Mouse (Mus musculus): Measurements from ENCODE around the gene Bcl2l2. TPM values are rescaled to one million over a fixed set of nuclear protein-coding genes. Genes with fewer than 3 reads are reported as not detected.

Gene Bcl2l2
- 100 to 1,000 TPM; 131 to 145 TPM for total RNA-seq (2021)

DNA sequence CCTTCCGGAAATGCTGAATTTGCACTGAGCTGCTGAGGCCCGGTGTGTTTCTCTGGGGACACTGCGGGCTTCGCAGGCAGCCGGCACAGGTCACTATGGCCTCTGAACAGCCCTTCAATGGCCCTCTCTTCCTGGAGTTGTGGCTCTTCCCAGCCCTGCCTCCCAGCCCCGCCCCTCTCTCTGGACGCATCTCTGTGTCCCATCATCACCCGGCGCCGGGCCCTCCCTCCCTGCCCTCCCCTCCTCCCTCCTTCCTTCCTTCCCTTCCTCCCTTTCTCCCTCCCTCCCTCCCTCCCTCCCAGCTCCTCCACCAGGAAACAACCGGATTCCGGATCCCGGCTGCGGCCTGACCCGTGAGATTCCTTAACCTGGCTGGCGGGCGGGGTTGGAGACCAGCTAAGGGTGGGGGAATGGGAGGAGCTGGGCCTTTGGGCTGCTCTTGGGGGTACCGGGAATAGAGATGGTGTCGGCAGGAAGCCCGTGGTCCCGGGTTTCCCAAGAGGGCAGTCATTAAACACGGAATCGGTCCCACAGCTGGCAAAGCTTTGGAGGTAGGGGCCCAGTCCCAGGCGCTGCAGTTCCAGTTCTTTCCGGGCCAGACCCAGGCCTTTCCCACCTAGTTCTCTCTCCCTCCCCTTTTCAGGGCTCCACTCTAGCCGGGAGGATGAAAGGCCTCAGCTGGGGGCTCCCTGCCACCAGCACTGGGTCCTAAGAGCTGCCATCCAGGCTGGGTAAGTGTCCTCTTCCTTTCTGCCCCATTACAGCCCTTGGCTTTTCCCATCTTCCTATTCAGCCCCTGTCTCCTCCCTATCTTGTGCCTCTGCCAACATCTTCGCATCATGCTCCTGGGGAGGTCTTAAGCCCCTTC, at the start of gene Bcl2l2, which contains the start of gene Gm20521:
Gene Bcl2l2, plus strand, starts transcription at position 224 of the 868 bp plus-strand sequence.
Gene Gm20521, plus strand, starts transcription at position 288 of the 868 bp plus-strand sequence.
- intact Hi-C loops (cut with DNase I), result no loop called here
- DNase-seq (ENCODE audit: low spot score in 2 of 2), result peak; percentile 75

DNA sequence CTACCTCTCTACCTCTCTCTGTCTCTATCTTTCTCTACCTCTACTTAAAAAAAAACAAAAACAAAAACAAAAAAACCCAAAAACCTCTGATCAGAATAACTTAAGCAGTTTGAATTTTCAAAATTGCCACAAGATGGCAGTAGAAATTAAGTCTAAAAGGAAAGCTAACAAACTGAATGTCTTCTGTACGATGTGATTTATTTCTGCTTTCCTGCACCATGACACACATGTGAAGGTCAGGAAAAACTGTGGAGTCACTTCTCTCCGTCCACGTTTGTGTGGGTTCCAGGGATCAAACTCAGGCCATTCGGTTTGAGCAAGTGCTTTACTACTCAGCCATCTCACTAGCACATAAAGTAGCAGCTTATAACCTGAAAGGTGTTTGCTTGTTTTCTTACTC, 39.7 kb upstream of the Bcl2l2 start:
- peak in 1 of 2 experiments; percentile 10 for DNase-seq (ENCODE audit: low spot score in 2 of 2)
- intact Hi-C loops (cut with DNase I), result loop anchor here (5.0 kb wide), 1 partner anchor 169 kb away; no protein-coding TSS in a partner anchor

GRCm38 (mm10) chr14:54855726-54856125, 27.5 kb upstream of the Bcl2l2 start:
- DNase-seq (ENCODE audit: low spot score in 2 of 2), result no peak
- intact Hi-C loops (cut with DNase I), result no loop called here

- intact Hi-C loops (cut with DNase I), result no loop called here
- no peak for DNase-seq (ENCODE audit: low spot score in 2 of 2)
Measured at GRCm38 (mm10) chr14:54856703-54857102, 26.5 kb upstream of the Bcl2l2 start.

DNA sequence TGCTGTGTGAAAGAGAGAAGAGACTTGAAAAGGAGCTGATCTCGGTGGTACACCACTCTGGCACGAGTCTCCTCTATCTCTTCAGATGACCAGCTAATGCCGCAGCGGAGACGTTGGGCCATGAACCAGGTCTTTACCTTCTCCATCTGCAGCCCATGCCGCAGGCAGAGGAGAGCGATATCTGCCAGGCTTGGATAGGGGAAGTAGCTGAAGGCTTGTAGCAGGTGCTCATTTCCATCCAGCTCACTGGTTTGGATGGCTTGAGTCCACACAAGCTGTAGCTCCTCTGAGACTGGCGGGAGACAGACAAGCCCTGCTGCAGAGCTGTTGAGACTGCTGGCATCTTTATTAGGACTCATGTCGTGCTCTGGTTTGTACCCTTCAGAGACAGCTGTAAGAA, 25.3 kb upstream of the Bcl2l2 start:
- intact Hi-C loops (cut with DNase I), result no loop called here
- DNase-seq (ENCODE audit: low spot score in 2 of 2), result no peak

DNA sequence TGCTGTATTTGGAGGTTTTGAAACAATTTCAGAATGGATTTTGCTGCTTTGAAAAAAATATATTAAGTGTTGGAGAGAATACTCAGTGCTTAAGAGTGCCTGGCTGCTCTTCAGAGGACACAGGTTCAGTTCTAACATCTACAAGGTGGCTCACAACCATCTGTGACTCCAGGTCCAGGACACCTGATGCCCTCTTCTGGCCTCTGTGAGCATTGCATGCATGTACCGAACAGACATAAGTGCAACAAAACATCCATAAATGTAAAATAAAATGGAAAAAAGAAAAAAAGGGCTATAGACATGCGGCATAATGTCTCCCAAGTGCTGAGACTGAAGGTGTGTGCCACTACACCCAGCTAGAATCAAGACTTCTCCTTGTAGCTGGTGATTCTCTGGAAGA, 22.7 kb upstream of the Bcl2l2 start:
- intact Hi-C loops (cut with DNase I), result loop anchor here (1.0 kb wide), 1 partner anchor 146 kb away; no protein-coding TSS in a partner anchor
- DNase-seq (ENCODE audit: low spot score in 2 of 2), result peak; percentile 40 to 56

DNA sequence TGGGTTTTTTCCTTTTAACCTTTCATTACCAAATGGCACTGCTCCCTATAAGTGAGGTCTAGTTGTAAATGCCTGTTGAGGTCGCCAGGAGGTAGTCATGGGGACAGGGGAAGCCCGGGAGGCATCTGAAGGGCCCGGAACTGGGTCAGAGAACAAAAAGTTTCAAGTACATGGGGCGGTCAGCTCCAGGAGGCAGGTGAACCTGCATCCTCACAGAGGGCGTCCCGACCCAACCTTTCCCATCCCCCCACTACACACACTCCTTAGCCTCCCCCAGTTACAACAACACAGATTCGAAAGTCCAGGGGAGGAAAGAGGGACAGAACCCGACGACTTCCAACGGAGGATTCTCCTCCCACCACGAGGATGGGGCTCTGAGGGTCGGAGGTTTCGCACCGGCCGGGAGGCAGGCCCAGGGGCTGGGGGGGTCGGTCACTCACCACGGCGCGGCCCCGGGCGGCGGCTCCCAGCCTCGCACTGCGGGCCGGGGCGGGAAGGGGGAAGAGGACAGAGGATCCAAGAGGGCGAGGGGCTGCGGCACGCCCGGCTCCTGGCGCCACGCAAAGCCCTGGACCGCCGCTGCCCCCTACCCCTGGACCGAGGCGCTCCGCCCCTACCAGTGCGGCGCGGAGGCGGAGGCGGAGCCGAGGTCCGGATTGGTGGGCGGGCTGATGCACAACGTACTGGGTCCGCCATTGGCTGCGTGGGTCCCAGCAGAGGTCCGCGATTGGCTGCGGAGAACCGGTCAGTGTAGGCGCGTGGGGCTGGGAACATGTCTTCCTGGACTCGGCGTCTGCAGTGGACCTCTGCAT, 19.5 kb upstream of the Bcl2l2 start:
- peak; percentile 93 to 94 for DNase-seq (ENCODE audit: low spot score in 2 of 2)
- intact Hi-C loops (cut with DNase I), result no loop called here

DNA sequence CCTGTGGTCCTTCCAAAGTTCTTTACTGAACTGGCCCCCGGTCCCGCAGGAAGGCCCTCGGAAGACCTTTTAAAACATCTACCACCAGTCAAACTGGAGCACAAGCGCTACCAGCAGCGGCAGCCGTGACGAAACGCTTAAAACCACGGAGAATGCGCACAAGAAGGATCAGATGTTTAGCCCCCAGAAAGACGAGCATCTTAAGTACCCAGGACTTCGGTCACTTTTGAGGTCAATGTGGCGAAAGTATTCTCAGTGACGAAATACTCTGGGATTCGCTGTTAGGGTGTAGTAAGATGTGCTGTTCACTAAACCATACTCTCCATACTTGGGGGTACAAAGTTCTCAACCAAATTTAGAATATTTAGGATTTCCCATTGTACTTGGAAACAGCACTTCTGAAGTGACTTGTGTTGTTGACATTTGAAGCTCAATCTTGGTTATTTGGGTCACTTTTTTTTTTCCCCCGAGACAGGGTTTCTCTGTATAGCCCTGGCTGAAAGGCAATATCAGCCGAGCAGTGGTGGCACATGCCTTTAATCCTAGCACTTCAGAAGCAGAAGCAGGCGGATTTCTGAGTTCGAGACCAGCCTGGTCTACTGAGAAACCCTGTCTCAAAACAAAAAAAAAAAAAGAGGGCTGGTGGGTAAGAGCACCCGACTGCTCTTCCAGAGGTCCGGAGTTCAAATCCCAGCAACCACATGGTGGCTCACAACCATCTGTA, 18.7 kb upstream of the Bcl2l2 start:
- intact Hi-C loops (cut with DNase I), result no loop called here
- DNase-seq (ENCODE audit: low spot score in 2 of 2), result no peak

DNA sequence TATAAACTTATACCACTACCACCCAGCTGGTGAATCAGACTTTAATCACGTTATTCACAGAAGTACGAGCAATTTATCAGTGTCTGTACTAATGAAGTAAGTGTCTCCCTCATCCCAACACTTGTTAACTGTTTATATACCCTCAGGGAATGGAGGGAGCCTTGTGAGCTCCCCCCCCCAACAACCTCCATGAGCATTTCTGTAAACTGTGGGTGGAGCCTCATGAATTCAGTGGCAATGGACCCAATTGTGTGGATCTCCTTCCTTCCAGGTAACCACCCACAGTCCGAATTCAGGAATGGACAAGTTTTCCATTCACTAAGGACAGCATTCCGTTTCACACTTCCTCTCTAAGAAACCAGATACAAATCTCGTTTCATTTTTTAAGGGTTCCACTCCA, 17.6 kb upstream of the Bcl2l2 start:
- no peak for DNase-seq (ENCODE audit: low spot score in 2 of 2)
- intact Hi-C loops (cut with DNase I), result no loop called here

GRCm38 (mm10) chr14:54866268-54866667, 16.9 kb upstream of the Bcl2l2 start:
- no peak for DNase-seq (ENCODE audit: low spot score in 2 of 2)
- intact Hi-C loops (cut with DNase I), result no loop called here

GRCm38 (mm10) chr14:54866936-54867335, 16.2 kb upstream of the Bcl2l2 start:
- intact Hi-C loops (cut with DNase I), result no loop called here
- DNase-seq (ENCODE audit: low spot score in 2 of 2), result no peak

- DNase-seq (ENCODE audit: low spot score in 2 of 2), result no peak
Measured at GRCm38 (mm10) chr14:54868026-54868425, 15.2 kb upstream of the Bcl2l2 start.

GRCm38 (mm10) chr14:54870861-54871260, 12.3 kb upstream of the Bcl2l2 start, which contains the start of gene Homez:
Gene Homez, minus strand, starts transcription at chr14:54870961.
- intact Hi-C loops (cut with DNase I), result no loop called here
- DNase-seq (ENCODE audit: low spot score in 2 of 2), result no peak

More at GRCm38 (mm10) chr14:54868026-54868425, 15.2 kb upstream of the Bcl2l2 start:
- intact Hi-C loops (cut with DNase I), result no loop called here

DNA sequence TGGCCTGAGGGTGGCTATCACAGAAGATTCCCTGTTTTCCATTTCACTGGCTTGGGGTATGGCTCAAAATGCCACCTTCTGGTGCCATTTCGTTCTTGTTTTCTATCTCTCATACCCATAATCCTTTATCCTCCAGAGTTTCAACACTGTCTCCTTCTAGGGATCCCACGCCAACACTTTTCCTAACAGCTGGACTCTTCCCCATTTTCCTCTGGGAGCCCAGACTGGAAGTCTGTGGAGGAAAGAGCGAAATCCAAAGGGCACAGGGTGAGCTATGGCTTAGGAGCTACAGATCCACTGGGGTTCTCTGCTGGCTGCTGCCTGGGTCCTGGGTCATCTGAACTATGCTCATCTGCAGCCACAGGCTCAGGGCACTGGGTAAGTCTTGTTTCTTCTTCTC, 9.0 kb upstream of the Bcl2l2 start:
- intact Hi-C loops (cut with DNase I), result no loop called here
- DNase-seq (ENCODE audit: low spot score in 2 of 2), result no peak

DNA sequence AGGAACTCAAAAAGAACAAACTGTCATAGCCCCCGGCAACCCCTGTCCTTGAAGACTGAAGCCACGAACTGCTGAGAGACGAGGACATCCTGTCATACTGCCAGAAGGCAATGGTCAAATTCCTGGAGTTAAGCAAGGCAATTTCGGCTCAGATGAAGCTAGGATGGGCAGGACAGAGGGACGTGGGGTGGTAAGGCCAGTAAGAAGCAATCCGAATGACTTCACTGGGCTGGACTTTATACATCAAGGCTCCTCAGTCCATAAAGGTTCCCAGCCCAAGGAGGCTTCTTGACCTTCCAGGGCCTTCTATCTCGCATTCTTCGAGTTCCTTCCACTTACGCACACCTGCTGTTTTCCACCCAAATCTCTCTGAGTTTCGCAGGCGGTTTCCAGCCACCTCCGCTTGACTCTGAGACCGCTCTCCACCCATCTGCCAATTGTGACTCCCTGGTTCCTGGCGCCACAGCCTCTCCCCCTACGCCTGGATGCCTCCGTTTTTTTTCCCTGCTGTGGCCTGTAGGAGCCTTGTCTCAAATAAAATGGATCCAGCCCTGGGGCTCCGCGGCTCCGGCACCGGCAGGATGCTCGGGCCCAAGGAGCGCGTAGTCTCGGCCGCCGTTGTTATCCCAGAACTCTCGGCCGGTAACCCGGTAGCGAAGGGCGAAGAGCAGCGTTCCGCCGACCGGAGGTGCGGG, 7.2 kb upstream of the Bcl2l2 start:
- no peak for DNase-seq (ENCODE audit: low spot score in 2 of 2)
- intact Hi-C loops (cut with DNase I), result no loop called here

- peak; percentile 92 to 96 for DNase-seq (ENCODE audit: low spot score in 2 of 2)
- intact Hi-C loops (cut with DNase I), result no loop called here
Measured at GRCm38 (mm10) chr14:54876539-54877047, 6.6 kb upstream of the Bcl2l2 start.

DNA sequence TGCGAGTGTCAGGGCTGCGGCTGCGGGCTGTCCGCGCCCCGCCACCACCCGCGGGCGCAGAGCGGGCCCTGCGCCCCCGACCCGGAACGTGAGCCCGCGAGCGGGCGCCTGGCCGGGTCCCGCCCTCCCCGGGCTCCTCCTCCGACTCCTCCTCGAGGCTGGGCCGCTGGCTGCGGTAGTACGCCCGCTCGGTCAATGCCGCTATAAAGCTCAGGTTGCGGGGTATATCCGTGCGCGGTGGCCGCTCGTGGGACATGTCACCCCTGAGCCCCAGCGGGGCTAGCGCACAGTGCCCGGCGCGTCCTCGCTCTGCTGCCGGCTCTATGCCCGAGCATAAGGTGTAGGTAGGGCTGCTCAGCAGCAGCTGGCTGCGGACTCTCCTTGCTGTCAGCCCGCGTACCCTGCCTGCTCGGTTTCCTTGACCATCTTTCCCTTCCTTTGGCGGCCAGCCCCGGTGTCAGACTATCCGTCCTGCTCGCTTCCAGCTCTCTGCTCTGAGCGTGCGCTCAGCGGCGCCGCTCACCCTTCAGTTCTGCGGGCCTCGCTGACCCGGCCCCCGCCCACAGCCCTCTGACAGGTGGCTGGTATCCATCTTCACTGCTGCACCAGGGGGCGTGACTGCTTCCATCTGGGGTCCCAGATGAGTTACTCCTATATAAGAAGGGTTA, 6.0 kb upstream of the Bcl2l2 start, which contains the start of gene Ppp1r3e:
Gene Ppp1r3e, minus strand, starts transcription at position 503 of the 668 bp plus-strand sequence.
- peak; percentile 76 to 81 for DNase-seq (ENCODE audit: low spot score in 2 of 2)
- intact Hi-C loops (cut with DNase I), result no loop called here

DNA sequence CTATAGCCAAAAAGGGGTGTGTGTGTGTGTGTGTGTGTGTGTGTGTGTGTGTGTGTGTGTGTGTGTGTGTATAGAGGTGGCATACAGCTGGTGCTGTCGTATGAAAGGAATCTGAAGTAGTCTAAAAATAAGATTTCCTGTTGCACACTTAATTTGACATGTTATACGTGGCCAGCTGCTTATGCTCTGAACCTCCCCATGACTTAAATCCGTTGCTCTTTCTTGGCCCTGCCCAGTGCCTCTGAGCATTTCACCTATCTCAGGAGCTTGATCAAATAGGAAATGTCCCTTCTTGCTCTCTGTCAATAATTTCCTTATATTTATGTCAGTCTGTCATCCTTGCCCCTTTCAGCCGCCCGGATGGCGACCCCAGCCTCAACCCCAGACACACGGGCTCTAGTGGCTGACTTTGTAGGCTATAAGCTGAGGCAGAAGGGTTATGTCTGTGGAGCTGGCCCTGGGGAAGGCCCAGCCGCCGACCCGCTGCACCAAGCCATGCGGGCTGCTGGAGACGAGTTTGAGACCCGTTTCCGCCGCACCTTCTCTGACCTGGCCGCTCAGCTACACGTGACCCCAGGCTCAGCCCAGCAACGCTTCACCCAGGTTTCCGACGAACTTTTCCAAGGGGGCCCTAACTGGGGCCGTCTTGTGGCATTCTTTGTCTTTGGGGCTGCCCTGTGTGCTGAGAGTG, 990 bp downstream of the Bcl2l2 start:
- DNase-seq (ENCODE audit: low spot score in 2 of 2), result no peak
- intact Hi-C loops (cut with DNase I), result no loop called here
